Mouse (Mus musculus): ENCODE measurements around the gene Cog5. TPM values are rescaled to one million over a fixed set of nuclear protein-coding genes. Genes with fewer than 3 reads are reported as not detected.
"Not testable (repeated sequence)": the region's sequence is repeated elsewhere in the genome, so short reads cannot be mapped to it uniquely, and the experiment has no call there.

Cog5 gene
- polyA plus RNA-seq, 2 experiments, result 6.0 to 7.8 TPM

DNA sequence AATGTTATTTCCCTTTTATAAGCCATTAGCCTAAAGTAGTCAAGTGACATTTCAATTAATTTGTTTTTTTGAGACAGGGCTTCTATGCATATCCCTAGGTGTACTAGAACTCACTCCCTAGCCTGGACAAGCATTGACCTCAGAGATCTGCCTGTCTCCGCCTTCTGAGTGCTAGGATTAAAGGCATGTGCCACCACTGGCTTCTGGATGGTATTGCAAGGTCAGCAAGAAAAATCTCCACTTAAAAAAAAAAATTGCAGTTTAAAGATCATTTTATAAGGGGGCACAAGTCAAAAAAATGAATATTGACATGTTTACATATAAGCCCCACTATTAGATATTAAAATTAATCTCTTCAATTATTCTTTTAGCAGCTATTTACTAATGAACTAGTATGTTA, 29.7 kb upstream of the Cog5 start:
- no peak overlapping the region for H3K27ac ChIP-seq
- H3K4me3 ChIP-seq (ENCODE audit: insufficient read depth in 1 of 2, low read depth in 2 of 2, low read length in 2 of 2), result no peak overlapping the region
- no peak overlapping the region for H3K4me2 ChIP-seq (ENCODE audit: low read depth)
- WGBS (ENCODE audit: insufficient replicate concordance), result 70% methylated on average over 1 of the region's 1 CpGs
- H3K9ac ChIP-seq (replicated peaks), result no peak overlapping the region
- no peaks in the 10 kb centered on the region for H3K9me3 ChIP-seq (ENCODE audit: control insufficient read depth, low read length)
- H3K36me3 ChIP-seq (replicated peaks; ENCODE audit: control insufficient read depth, insufficient read depth, low read depth), result peaks cover 3% of the 10 kb centered on the region
- no peaks in the 10 kb centered on the region for H3K27me3 ChIP-seq (ENCODE audit: control insufficient read depth, insufficient read depth, low read length)
- TF ChIP-seq EP300 (IDR thresholded peaks at IDR 0.05; ENCODE audit: low read depth) (no peak), CTCF (IDR thresholded peaks at IDR 0.05; ENCODE audit: low read depth) (no peak)
- DNase-seq (ENCODE audit: low read depth in 3 of 3, low spot score in 3 of 3) (no peak), ATAC-seq (ENCODE audit: insufficient read depth) (no peak)
- no peaks in the 10 kb centered on the region for H3K4me1 ChIP-seq (replicated peaks; ENCODE audit: control insufficient read depth in 2 of 2, insufficient read depth in 2 of 2, low read length in 1 of 2)

GRCm38 (mm10) chr12:31628396-31628795, 26.3 kb upstream of the Cog5 start:
- H3K27me3 ChIP-seq (ENCODE audit: control insufficient read depth, insufficient read depth, low read length), result not testable (repeated sequence)

DNA sequence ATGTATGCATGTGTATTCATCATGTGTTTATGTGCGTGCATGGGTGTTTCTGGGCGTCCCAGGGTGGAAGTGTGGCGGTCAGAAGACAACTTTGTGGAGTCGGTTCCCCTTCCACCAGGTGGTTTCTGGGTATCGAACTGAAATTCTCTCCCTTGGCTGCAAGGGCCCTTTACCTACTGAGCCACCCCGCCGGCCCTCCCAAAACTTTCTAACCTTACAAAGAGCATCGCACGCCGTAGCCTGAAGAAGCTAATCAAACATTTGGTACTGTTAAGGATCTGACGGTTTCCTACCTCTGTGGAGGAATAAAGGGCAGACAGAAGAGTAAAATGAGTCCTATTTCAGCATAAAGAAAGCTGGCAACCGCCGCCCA, 20.7 kb upstream of the Cog5 start:
- H3K4me2 ChIP-seq (ENCODE audit: low read depth), result peak overlapping the region; percentile 85

More at GRCm38 (mm10) chr12:31628396-31628795, 26.3 kb upstream of the Cog5 start:
- H3K4me3 ChIP-seq (ENCODE audit: insufficient read depth in 1 of 2, low read depth in 2 of 2, low read length in 2 of 2); H3K36me3 ChIP-seq (replicated peaks; ENCODE audit: control insufficient read depth, insufficient read depth, low read depth); H3K4me1 ChIP-seq (replicated peaks; ENCODE audit: control insufficient read depth in 2 of 2, insufficient read depth in 2 of 2, low read length in 1 of 2); H3K9ac ChIP-seq (replicated peaks); DNase-seq (ENCODE audit: low read depth in 3 of 3, low spot score in 3 of 3); H3K4me2 ChIP-seq (ENCODE audit: low read depth); H3K27ac ChIP-seq; ATAC-seq (ENCODE audit: insufficient read depth); H3K9me3 ChIP-seq (ENCODE audit: control insufficient read depth, low read length): not testable (repeated sequence)
- WGBS (ENCODE audit: insufficient replicate concordance), result 75% methylated on average over 9 of the region's 9 CpGs

DNA sequence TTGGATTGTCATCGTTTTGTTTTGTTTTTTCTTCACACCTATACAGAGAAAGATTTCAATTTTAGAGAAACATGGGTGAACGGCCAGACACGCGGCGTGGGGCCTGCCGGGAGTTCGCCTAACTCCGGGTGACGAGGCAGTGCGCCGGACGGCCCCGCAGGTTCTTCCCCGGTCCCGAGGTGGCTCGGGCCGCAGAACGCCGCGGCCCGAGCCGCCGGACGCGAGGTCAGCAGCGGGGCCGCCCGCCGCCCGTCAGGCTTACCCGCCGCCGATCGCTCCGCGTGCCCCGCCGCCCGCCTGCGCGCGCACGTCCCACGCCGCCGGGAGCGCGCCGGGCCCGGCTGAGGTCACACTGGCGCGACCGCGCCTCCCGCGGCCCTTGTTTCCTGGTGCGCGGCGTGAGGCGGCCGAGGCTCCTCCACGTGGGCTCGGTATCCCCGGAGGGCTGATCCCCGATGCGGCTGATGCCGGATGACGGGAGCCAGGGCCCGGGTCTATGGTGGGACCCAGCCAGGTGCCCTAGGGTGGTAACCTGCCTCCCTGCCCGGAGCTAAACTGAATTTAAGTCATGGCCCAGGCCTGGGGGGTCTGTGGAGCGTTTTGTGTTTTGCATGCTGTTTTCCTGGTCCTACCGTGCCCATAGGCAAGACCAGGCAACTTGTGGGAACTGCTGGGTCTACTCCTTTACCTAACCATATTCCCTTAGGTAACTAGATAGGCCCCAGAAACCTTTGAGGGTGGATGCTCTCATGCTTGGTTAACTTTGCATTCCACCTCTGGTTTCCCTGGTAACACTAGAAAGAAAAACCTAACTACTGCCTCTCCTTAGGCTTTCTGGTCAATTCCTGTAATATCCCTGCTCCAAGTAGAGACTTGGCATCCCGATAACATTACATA, 20.1 kb upstream of the Cog5 start, which contains the start of gene Bcap29:
Gene Bcap29, minus strand, starts transcription at position 316 of the 897 bp plus-strand sequence.
- no peaks in the 10 kb centered on the region for H3K36me3 ChIP-seq (replicated peaks; ENCODE audit: control insufficient read depth, insufficient read depth, low read depth)
- H3K27ac ChIP-seq, result peak within 1 kb of the TSS; percentile 58
- H3K9ac ChIP-seq (replicated peaks), result peak within 1 kb of the TSS; percentile 89
- no peaks in the 10 kb centered on the region for H3K9me3 ChIP-seq (ENCODE audit: control insufficient read depth, low read length)
- H3K4me3 ChIP-seq (ENCODE audit: insufficient read depth in 1 of 2, low read depth in 2 of 2, low read length in 2 of 2), result peak within 1 kb of the TSS; percentile 79 to 81
- DNase-seq (ENCODE audit: low read depth in 3 of 3, low spot score in 3 of 3) (peak; percentile 61 to 66 (median 63)), ATAC-seq (ENCODE audit: insufficient read depth) (peak; percentile 95)
- H3K4me1 ChIP-seq (replicated peaks; ENCODE audit: control insufficient read depth in 2 of 2, insufficient read depth in 2 of 2, low read length in 1 of 2), result peaks cover 0 to 9% of the 10 kb centered on the region in 2 experiments; a peak in 2 of 4 replicates
- TF ChIP-seq EP300 (IDR thresholded peaks at IDR 0.05; ENCODE audit: low read depth) (no peak), CTCF (IDR thresholded peaks at IDR 0.05; ENCODE audit: low read depth) (no peak)
- no peaks in the 10 kb centered on the region for H3K27me3 ChIP-seq (ENCODE audit: control insufficient read depth, insufficient read depth, low read length)
- H3K4me2 ChIP-seq (ENCODE audit: low read depth), result peak within 1 kb of the TSS; percentile 85
- 1% methylated on average over 73 of the region's 73 CpGs for WGBS (ENCODE audit: insufficient replicate concordance)

More for the DNA sequence above, 20.7 kb upstream of the Cog5 start:
- DNase-seq (ENCODE audit: low read depth in 3 of 3, low spot score in 3 of 3) (peak in 1 of 3 experiments; percentile 24), ATAC-seq (ENCODE audit: insufficient read depth) (peak; percentile 59)
- H3K36me3 ChIP-seq (replicated peaks; ENCODE audit: control insufficient read depth, insufficient read depth, low read depth), result no peaks in the 10 kb centered on the region
- peak overlapping the region; percentile 89 for H3K9ac ChIP-seq (replicated peaks)
- 2% methylated on average over 13 of the region's 13 CpGs for WGBS (ENCODE audit: insufficient replicate concordance)
- no peaks in the 10 kb centered on the region for H3K9me3 ChIP-seq (ENCODE audit: control insufficient read depth, low read length)
- TF ChIP-seq CTCF (IDR thresholded peaks at IDR 0.05; ENCODE audit: low read depth), result no peak
- TF ChIP-seq EP300 (IDR thresholded peaks at IDR 0.05; ENCODE audit: low read depth), result no peak
- no peaks in the 10 kb centered on the region for H3K27me3 ChIP-seq (ENCODE audit: control insufficient read depth, insufficient read depth, low read length)
- H3K27ac ChIP-seq, result peak overlapping the region; percentile 58
- peaks cover 0 to 9% of the 10 kb centered on the region in 2 experiments; a peak in 2 of 4 replicates for H3K4me1 ChIP-seq (replicated peaks; ENCODE audit: control insufficient read depth in 2 of 2, insufficient read depth in 2 of 2, low read length in 1 of 2)
- H3K4me3 ChIP-seq (ENCODE audit: insufficient read depth in 1 of 2, low read depth in 2 of 2, low read length in 2 of 2), result peak overlapping the region; percentile 79 to 81

- TF ChIP-seq CTCF (IDR thresholded peaks at IDR 0.05; ENCODE audit: low read depth) (no peak), EP300 (IDR thresholded peaks at IDR 0.05; ENCODE audit: low read depth) (no peak)
- Histone ChIP-seq H3K27ac (no peak overlapping the region), H3K9ac (replicated peaks) (no peak overlapping the region), H3K36me3 (replicated peaks; ENCODE audit: control insufficient read depth, insufficient read depth, low read depth) (no peaks in the 10 kb centered on the region), H3K4me1 (replicated peaks; ENCODE audit: control insufficient read depth in 2 of 2, insufficient read depth in 2 of 2, low read length in 1 of 2) (peaks cover 0 to 9% of the 10 kb centered on the region in 2 experiments; a peak in 2 of 4 replicates), H3K27me3 (ENCODE audit: control insufficient read depth, insufficient read depth, low read length) (no peaks in the 10 kb centered on the region), H3K4me2 (ENCODE audit: low read depth) (peak overlapping the region; percentile 85), H3K9me3 (ENCODE audit: control insufficient read depth, low read length) (no peaks in the 10 kb centered on the region), H3K4me3 (ENCODE audit: insufficient read depth in 1 of 2, low read depth in 2 of 2, low read length in 2 of 2) (peak overlapping the region in 1 of 2 experiments; percentile 79; a peak in 1 of 4 replicates)
- 70% methylated on average over 3 of the region's 3 CpGs for WGBS (ENCODE audit: insufficient replicate concordance)
- ATAC-seq (ENCODE audit: insufficient read depth) (no peak), DNase-seq (ENCODE audit: low read depth in 3 of 3, low spot score in 3 of 3) (no peak)
Measured at GRCm38 (mm10) chr12:31635240-31635607, 19.4 kb upstream of the Cog5 start.
